Mouse (Mus musculus): ENCODE data around the gene Cflar.
"Not testable (repeated sequence)": the region's sequence is repeated elsewhere in the genome, so short reads cannot be mapped to it uniquely, and the experiment has no call there.

Gene Cflar

DNA sequence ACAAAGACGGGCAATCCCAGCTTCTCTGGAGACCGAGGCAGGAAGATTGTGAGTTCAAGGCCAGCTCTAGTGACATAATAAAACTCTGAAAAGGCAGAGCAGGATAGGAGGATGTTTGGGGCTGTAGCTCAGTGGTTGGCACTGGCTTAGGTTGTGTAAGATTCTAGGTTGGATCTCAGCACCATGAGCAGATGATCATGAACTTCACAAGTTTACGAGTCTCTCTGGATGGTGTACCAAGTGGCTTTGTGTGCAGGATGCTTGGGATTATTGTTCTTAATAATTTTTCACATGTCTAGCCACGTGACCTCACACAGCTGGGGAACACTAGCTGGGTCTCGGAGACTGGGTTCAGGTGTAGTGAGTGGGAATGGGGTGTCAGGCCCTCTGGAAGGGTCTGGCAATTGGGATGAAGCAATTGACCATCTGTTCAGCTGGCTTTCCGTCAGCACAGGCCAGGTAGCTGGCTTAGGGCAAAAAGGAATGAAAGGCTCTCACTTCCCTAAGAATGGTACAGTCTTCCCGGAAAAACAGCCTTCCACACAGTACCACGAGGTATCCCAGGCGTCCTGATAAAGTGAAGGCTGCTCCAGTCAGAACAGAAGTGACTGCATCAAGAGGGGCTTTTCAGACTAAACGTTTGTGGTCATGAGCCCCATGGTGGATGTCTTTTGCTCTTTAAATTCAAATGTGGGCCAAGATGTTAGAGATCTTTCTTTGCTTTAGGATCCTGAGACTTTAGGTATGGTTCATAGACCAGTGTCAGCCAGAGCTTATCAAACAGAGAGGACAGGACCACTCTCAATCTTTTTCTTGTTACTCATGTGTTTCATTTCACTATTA is 16.7 kb downstream of the Cflar start:
- no peak for DNase-seq (ENCODE audit: low spot score in 2 of 2)

- no peak for DNase-seq (ENCODE audit: low spot score in 2 of 2)
Observed at GRCm38 (mm10) chr1:58728590-58728868, 17.2 kb downstream of the Cflar start.

DNA sequence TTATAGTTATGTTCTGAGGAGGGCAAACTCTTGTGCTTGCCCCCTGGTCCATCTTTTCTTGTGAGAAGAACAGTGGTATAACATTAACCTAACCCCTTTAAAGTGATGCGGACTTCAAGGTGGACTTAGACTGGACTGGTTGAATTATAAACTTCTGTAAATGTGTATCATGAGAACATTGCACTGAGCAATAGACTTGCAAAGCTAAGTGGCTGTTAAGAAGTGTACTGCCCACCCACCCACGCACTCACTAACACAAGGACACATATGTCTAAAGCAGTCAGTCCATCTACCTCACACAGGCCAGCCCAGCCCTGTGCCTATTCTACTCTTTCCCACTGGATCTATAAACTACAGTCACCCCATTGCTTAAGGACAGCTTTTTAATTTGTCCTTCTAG is 22.3 kb downstream of the Cflar start:
- DNase-seq (ENCODE audit: low spot score in 2 of 2) = no peak

DNA sequence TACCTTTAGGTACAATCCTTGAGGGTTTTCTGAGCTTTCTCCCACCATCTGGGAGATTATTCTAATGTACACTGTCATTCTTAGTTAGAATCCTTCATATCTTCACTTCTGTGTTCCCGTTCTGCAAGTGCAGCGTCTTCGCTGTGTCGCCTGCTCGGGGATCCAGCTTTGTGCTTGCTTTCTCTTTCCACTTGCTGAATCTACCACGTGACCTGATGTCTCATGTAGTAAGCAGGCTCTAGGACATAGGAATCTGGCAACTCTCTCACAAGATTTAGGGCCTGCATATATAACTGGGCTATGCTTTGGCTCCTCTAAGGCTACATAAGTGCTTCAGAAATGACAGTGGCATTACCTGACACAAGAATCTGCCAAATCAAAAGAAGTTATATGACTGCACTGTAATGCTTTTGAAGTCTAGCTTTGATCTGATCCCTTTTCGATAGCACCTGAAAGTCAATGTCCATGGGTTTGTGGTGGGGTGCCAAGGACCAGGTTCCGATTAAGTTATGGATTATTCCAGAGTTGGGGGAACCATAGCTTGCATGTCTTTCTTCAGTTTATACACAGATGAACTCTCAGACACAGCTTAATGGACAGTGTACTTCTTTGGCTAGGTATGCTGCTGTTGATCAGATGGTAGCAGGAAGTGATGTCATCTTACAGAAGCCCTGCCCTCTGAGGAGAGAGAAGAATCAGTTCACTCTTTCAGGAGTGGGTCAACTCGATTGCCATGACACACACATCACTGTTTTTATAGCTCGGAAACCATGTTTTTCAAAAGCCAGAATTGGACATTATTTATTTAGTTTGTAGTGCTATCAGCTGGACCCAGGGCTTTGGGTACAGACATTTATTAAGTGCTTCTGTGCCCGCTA is 23.0 kb downstream of the Cflar start:
- no peak for DNase-seq (ENCODE audit: low spot score in 2 of 2)

GRCm38 (mm10) chr1:58735962-58736361 is 24.7 kb downstream of the Cflar start:
- DNase-seq (ENCODE audit: low spot score in 2 of 2) = no peak

GRCm38 (mm10) chr1:58736968-58737367 is 25.7 kb downstream of the Cflar start:
- peak; percentile 65 to 75 for DNase-seq (ENCODE audit: low spot score in 2 of 2)

DNA sequence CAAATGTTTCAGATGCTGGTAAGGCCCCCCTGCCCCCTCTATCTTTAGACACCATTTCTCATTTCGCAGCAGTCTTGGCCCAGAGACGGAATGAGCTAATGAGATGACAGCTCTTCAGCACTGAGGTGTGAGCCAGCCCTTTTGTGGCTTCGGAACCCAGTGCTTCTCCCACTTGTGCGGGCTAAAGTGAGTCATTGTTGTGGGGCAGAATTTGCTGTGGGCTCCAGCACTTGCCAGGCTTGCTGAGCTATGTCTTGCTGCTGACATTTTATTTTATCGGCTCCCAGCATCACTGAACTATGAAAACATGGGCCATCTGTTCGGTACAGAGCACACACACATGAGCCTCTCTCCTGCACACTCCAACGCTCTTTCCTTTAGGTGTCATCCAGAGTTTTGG is 28.2 kb downstream of the Cflar start:
- peak; percentile 81 to 85 for DNase-seq (ENCODE audit: low spot score in 2 of 2)

DNA sequence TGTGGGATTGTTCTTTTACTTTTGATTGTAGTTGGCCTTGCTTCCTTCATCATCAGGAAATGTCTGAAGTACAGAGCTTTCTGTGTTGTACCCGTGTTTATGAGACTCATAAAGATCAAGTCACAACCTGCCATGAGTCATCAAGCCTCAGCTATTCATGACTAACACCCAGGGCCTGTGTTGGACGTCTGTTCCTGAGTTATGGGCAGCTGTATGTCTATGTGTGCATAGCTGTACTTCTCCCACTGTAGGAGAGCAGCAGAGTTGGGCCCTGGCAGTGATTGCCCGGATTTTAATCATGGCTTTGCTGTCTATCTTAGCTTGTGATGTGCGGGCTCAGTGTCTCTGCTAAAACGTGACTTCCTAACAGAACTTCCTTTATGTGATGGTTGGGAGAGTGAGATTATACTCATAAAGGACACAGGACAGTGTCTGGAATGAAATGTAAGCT is 31.3 kb downstream of the Cflar start:
- DNase-seq (ENCODE audit: low spot score in 2 of 2) = no peak

DNA sequence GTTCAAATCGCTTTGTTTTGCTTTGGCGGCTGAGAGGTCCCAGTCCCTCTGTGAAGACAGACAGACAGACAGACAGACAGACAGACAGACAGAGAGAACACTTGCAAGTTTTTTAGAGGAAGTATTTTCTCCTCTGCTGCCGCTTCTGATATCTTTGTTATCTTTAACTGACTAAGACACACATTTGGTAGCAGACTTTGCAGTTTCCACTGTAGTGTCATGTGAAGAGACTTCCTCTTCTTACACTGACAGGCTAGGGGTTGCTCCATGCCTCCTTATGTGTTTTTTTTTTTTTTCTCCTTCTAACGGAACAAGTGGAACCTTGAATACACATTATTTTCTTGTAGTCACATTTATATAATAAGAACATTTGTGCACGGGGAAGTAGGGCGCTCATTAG is 31.9 kb downstream of the Cflar start:
- no peak for DNase-seq (ENCODE audit: low spot score in 2 of 2)

GRCm38 (mm10) chr1:58744645-58745044 is 33.3 kb downstream of the Cflar start:
- DNase-seq (ENCODE audit: low spot score in 2 of 2) = no peak

DNA sequence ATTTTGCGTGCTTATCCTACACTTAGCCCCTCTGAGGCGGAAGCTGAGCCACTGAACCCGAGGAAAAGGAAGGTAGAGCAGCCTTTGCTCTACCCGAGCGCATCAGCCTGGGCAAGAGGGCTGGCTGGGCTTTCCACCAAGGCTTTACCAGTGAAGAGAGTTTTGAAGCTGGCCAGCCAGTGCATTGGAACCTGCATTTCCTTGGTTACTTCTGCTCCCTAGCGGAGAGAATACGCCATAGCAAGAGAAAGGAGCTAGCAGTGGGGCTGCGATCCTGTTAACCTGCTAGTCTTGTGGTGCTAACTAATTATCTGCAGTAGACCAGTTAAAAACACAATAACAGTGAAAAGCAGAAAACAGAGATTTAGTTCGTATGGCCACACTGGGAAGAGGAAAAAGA is 35.6 kb downstream of the Cflar start:
- DNase-seq (ENCODE audit: low spot score in 2 of 2) = peak; percentile 30 to 40

DNA sequence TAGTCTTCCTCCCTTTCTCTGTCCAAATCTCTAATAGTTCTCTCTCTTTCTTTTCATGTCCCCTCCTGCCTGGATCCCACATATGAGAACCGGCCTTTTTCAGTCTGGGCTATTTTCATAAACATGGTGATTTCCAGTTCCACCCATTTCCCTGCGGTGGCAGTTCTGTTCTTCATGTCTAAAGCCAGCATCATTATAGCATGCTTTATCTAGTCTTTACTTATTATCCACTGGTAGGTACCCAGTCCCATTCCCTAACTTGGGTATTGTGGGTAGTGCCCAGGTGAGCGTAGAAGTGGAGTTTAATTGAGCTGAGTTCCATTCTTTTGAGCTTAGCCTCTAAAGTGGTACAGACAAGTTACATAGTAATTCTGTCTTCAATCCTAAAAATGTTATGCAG is 48.1 kb downstream of the Cflar start:
- no peak for DNase-seq (ENCODE audit: low spot score in 2 of 2)

- no peak for DNase-seq (ENCODE audit: low spot score in 2 of 2)
Observed at GRCm38 (mm10) chr1:58760581-58760980, 49.3 kb downstream of the Cflar start.

GRCm38 (mm10) chr1:58761391-58762275 is 50.3 kb downstream of the Cflar start:
- DNase-seq (ENCODE audit: low spot score in 2 of 2) = not testable (repeated sequence)

DNA sequence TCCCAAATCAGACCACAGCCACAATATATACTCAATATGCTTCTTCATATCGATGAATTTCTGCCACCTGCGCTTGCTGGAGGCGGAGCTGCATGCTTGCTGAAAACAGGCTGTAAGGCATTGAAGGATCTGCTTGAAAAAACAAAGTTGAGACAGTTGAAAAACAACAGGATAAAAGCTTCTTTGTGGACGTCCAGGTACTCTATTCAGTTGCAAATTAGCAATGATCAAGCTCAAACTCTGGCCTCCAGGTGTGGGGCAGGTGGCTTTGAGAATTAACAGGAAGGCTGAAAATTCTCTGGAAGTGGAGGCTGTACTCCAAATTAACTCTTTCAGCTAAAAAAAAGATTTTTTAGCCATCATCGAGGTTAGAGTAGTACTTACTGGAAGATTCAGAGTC is 51.3 kb downstream of the Cflar start:
- DNase-seq (ENCODE audit: low spot score in 2 of 2) = no peak

GRCm38 (mm10) chr1:58766446-58766845 is 55.1 kb downstream of the Cflar start:
- not testable (repeated sequence) for DNase-seq (ENCODE audit: low spot score in 2 of 2)

DNA sequence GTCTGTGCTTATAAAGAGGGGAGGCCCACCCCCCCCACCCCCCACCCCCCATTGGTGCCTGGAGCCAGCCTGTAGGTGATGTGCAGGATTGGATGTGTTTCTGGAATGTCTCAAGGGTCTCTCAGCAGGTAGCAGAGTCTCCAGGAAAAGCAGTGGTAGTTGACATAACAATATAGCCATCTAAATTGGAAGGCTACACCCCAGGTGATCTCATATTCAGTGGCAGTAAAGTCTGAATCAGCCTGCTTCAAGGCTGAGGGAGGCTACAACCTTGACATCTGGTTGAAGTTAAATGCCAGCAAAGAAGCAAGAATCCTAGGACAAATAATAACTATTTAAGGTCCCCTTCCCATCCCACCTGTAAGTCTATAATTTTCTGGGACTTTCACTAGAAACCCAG is 57.8 kb downstream of the Cflar start:
- DNase-seq (ENCODE audit: low spot score in 2 of 2) = no peak

DNA sequence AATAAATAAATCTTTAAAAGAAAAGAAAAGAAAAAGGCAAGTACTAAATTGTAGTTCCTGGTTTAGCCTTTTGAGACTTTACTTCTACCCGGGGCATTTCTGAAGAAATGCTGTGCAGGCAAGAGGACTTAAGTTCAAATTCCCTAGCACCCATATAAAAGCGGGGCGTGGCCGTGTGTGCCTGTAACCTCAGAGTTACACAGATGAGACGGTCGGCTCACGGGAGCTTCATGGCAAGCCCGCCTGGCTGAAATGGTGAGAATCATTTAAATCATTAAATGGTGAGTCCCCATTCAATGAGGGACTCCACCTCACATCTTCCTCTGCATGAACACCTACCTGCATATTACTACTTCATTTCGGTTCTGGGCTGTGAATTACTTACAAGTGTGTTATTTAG is 58.4 kb downstream of the Cflar start:
- DNase-seq (ENCODE audit: low spot score in 2 of 2) = no peak

DNA sequence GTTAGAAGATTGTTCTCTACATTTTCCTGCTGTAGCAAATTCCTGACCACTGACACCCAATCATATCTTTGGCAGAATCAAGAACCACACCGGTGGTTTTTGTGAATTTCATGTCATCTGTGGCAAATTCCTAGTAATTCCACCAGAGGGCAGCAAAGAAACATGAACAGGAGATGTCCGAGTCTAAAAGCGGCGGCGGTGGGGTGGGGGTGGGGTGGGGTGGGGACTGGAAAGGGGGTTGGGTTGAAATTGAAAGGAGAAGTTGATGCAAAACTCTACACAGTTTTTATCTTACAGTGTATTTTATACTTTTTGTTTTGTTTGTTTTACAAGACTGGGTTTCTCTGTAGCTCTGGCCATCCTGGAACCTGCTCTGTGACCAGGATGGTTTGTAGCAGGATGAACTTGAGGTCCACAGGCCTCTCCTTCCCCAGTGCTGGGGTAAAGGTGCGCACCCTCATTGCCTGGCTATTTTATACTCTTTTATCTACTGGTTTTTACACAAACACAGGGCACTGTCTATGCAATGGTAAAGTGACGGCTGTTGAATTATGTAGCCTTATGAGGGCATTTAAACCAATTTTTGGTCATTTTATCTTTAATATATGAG is 58.9 kb downstream of the Cflar start:
- DNase-seq (ENCODE audit: low spot score in 2 of 2) = no peak

- DNase-seq (ENCODE audit: low spot score in 2 of 2) = no peak
Observed at GRCm38 (mm10) chr1:58772084-58772483, 60.8 kb downstream of the Cflar start.

- DNase-seq (ENCODE audit: low spot score in 2 of 2) = no peak
Observed at GRCm38 (mm10) chr1:58773280-58773679, 62.0 kb downstream of the Cflar start.

DNA sequence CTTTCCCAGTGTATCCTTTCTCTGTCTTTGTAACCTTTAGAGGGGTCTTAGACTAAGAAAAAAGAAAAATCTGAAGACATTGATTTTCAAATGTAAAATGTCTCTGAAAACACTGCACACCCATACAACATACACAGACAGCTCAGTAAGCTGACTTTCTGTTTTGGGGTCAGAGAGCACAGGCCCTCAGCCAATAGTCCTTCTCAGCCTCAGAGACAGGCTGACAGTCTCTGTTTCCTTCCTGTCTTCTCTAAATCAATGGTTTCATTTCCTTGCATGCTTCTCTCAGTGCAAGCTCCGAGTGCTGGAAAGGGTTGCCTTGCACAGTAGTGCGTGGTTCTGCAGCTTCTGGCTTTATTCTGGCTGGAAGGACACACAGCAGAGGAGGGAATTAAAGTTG is 62.6 kb downstream of the Cflar start:
- no peak for DNase-seq (ENCODE audit: low spot score in 2 of 2)

All from right cerebral cortex, postnatal 36 days (tissue).